Mouse (Mus musculus) CH12.LX (cell line): ENCODE data around the gene Gm498. TPM values are rescaled to one million over a fixed set of nuclear protein-coding genes. Genes with fewer than 3 reads are reported as not detected.
A peak's percentile ranks its signal among the peaks of the same experiment; 100 is the strongest.

Source experiments
- DNase-seq: peaks from one replicate; pipeline ENCODE4 v3.0.0-alpha.2; 2013; ENCODE audit errors: extremely low read depth
- H3K27ac ChIP-seq: 2 replicates; pipeline ENCODE4 v1.5.1; 2012; ENCODE audit warnings: low read depth, mild to moderate bottlenecking, control low read depth, moderate library complexity; ENCODE audit not compliant: insufficient read depth
- H3K27me3 ChIP-seq: replicated peaks from 2 replicates; pipeline ENCODE3; 2012; ENCODE audit warnings: inconsistent platforms
- H3K36me3 ChIP-seq, 2 experiments: replicated peaks in 1 of 2; 2 replicates each; pipeline versions ENCODE3 to v1.6.1; 2012; ENCODE audit warnings: inconsistent platforms in 1 of 2, low read length in 1 of 2, mild to moderate bottlenecking in 1 of 2, mixed read lengths in 1 of 2, moderate library complexity in 1 of 2; ENCODE audit not compliant: control insufficient read depth in 1 of 2, insufficient read depth in 1 of 2
- H3K4me1 ChIP-seq, 2 experiments: 2 replicates each; pipeline ENCODE4 v1.6.1; 2012; ENCODE audit warnings: inconsistent platforms in 1 of 2, moderate library complexity in 1 of 2; ENCODE audit not compliant: insufficient read depth in 2 of 2, control insufficient read depth in 1 of 2
- H3K4me2 ChIP-seq: 2 replicates; pipeline ENCODE4 v1.6.1; 2012; ENCODE audit warnings: low read depth, mild to moderate bottlenecking, control low read depth; ENCODE audit not compliant: poor library complexity, insufficient read depth, severe bottlenecking
- H3K4me3 ChIP-seq, 3 experiments: fragments of 150-350 bp in 1 of 3; sonication (generic) in 1 of 3; replicated peaks in 1 of 3; 2 replicates each; pipeline versions ENCODE3 to v1.5.1; 2011 to 2012; ENCODE audit warnings: low read depth in 2 of 3, low read length in 2 of 3, mild to moderate bottlenecking in 2 of 3, moderate library complexity in 2 of 3, control low read depth in 1 of 3, improper control_type of control experiment in 1 of 3, inconsistent platforms in 1 of 3, mixed read lengths in 1 of 3; ENCODE audit not compliant: poor library complexity in 1 of 3
- H3K79me2 ChIP-seq: replicated peaks from 2 replicates; pipeline ENCODE4 v1.6.1; 2012; ENCODE audit warnings: mild to moderate bottlenecking, moderate library complexity; ENCODE audit not compliant: control insufficient read depth, poor library complexity, insufficient read depth, severe bottlenecking; ENCODE audit errors: extremely low read depth
- H3K9ac ChIP-seq: 2 replicates; pipeline ENCODE4 v1.6.1; 2012; ENCODE audit warnings: low read depth, mild to moderate bottlenecking, control low read depth, moderate library complexity; ENCODE audit not compliant: insufficient read depth
- H3K9me3 ChIP-seq: replicated peaks from 2 replicates; pipeline ENCODE3; 2012; ENCODE audit warnings: low read length, inconsistent platforms, mixed read lengths
- BHLHE40 ChIP-seq: IDR thresholded peaks from 2 replicates; pipeline ENCODE4 v1.6.1; 2011; ENCODE audit warnings: mild to moderate bottlenecking, low read depth, low read length, improper control_type of control experiment
- CHD1 ChIP-seq: IDR thresholded peaks from 2 replicates; pipeline ENCODE4 v1.6.1; 2012; ENCODE audit warnings: low read depth, low read length, improper control_type of control experiment, inconsistent platforms
- CHD2 ChIP-seq: IDR thresholded peaks from 2 replicates; pipeline ENCODE4 v1.6.1; 2011; ENCODE audit warnings: low read length, improper control_type of control experiment
- E2F4 ChIP-seq: IDR thresholded peaks from 2 replicates; pipeline ENCODE4 v1.6.1; 2011; ENCODE audit warnings: low read depth, low read length, improper control_type of control experiment; ENCODE audit not compliant: insufficient replicate concordance
- ELF1 ChIP-seq: IDR thresholded peaks from 2 replicates; pipeline ENCODE4 v1.6.1; 2014; ENCODE audit warnings: low read depth, mild to moderate bottlenecking, inconsistent platforms, low read length, improper control_type of control experiment
- EP300 ChIP-seq: IDR thresholded peaks from 2 replicates; pipeline ENCODE4 v1.6.1; 2011; ENCODE audit warnings: low read length, improper control_type of control experiment
- GABPA ChIP-seq: IDR thresholded peaks from 2 replicates; pipeline ENCODE4 v1.6.1; 2012; ENCODE audit warnings: low read depth, low read length, improper control_type of control experiment, inconsistent platforms; ENCODE audit not compliant: insufficient replicate concordance
- HCFC1 ChIP-seq: IDR thresholded peaks from 2 replicates; pipeline ENCODE4 v1.6.1; 2012; ENCODE audit warnings: low read depth, mild to moderate bottlenecking, inconsistent platforms, low read length, improper control_type of control experiment
- IRF4 ChIP-seq: IDR thresholded peaks from 2 replicates; pipeline ENCODE4 v1.6.1; 2014; ENCODE audit warnings: low read depth, mild to moderate bottlenecking, inconsistent platforms, low read length, improper control_type of control experiment
- JUN ChIP-seq: IDR thresholded peaks from 2 replicates; pipeline ENCODE4 v1.6.1; 2011; ENCODE audit warnings: low read depth, mild to moderate bottlenecking, low read length, improper control_type of control experiment, moderate library complexity; ENCODE audit not compliant: insufficient read depth
- JUND ChIP-seq: conservative IDR thresholded peaks from 2 replicates; pipeline ENCODE4 v1.6.1; 2011; ENCODE audit warnings: low read depth, low read length, improper control_type of control experiment
- MAX ChIP-seq: IDR thresholded peaks from 2 replicates; pipeline ENCODE4 v1.6.1; 2011; ENCODE audit warnings: low read length, improper control_type of control experiment
- MAZ ChIP-seq: IDR thresholded peaks from 2 replicates; pipeline ENCODE4 v1.6.1; 2012; ENCODE audit warnings: low read depth, mild to moderate bottlenecking, inconsistent platforms, low read length, improper control_type of control experiment, moderate library complexity
- MEF2A ChIP-seq: IDR thresholded peaks from 2 replicates; pipeline ENCODE4 v1.6.1; 2014; ENCODE audit warnings: low read depth, mild to moderate bottlenecking, inconsistent platforms, low read length, improper control_type of control experiment, borderline replicate concordance
- MXI1 ChIP-seq: IDR thresholded peaks from 2 replicates; pipeline ENCODE4 v1.6.1; 2011; ENCODE audit warnings: mild to moderate bottlenecking, low read depth, low read length, improper control_type of control experiment
- MYC ChIP-seq: IDR thresholded peaks from 2 replicates; pipeline ENCODE4 v1.6.1; 2011; ENCODE audit warnings: low read depth, mild to moderate bottlenecking, improper control_type of control experiment, low read length
- NELFE ChIP-seq: IDR thresholded peaks from 2 replicates; pipeline ENCODE4 v1.6.1; 2011; ENCODE audit warnings: low read depth, low read length, improper control_type of control experiment
- NRF1 ChIP-seq: IDR thresholded peaks from 2 replicates; pipeline ENCODE4 v1.6.1; 2014; ENCODE audit warnings: low read depth, mild to moderate bottlenecking, inconsistent platforms, low read length, improper control_type of control experiment, moderate library complexity
- POLR2A ChIP-seq: IDR thresholded peaks from 2 replicates; pipeline ENCODE4 v1.6.1; 2011; ENCODE audit warnings: low read depth, mild to moderate bottlenecking, improper control_type of control experiment, low read length
- POLR2AphosphoS2 ChIP-seq: IDR thresholded peaks from 2 replicates; pipeline ENCODE4 v1.6.1; 2011; ENCODE audit warnings: low read depth, low read length, improper control_type of control experiment
- RAD21 ChIP-seq: IDR thresholded peaks from 2 replicates; pipeline ENCODE4 v1.6.1; 2011; ENCODE audit warnings: low read depth, mild to moderate bottlenecking, low read length, improper control_type of control experiment, moderate library complexity
- RCOR1 ChIP-seq: conservative IDR thresholded peaks from 2 replicates; pipeline ENCODE4 v1.6.1; 2012; ENCODE audit warnings: low read depth, mild to moderate bottlenecking, inconsistent platforms, low read length, improper control_type of control experiment
- SIN3A ChIP-seq: IDR thresholded peaks from 2 replicates; pipeline ENCODE4 v1.6.1; 2012; ENCODE audit warnings: low read length, improper control_type of control experiment, inconsistent platforms
- TBP ChIP-seq: conservative IDR thresholded peaks from 2 replicates; pipeline ENCODE4 v1.6.1; 2011; ENCODE audit warnings: low read depth, low read length, improper control_type of control experiment
- TCF12 ChIP-seq: IDR thresholded peaks from 2 replicates; pipeline ENCODE4 v1.6.1; 2014; ENCODE audit warnings: low read depth, mild to moderate bottlenecking, inconsistent platforms, low read length, improper control_type of control experiment
- USF2 ChIP-seq: conservative IDR thresholded peaks from 2 replicates; pipeline ENCODE4 v1.6.1; 2011; ENCODE audit warnings: low read depth, low read length, improper control_type of control experiment
- ZC3H11A ChIP-seq: IDR thresholded peaks from 2 replicates; pipeline ENCODE4 v1.6.1; 2012; ENCODE audit warnings: low read depth, mild to moderate bottlenecking, inconsistent platforms, low read length, improper control_type of control experiment
- ZKSCAN1 ChIP-seq: IDR thresholded peaks from 2 replicates; pipeline ENCODE4 v1.6.1; 2012; ENCODE audit warnings: low read depth, inconsistent platforms, low read length, improper control_type of control experiment, borderline replicate concordance
- ZMIZ1 ChIP-seq: IDR thresholded peaks from 2 replicates; pipeline ENCODE4 v1.6.1; 2012; ENCODE audit warnings: low read depth, mild to moderate bottlenecking, inconsistent platforms, low read length, improper control_type of control experiment
- dilution Hi-C: fragments of 300-500 bp; cut with MboI; formaldehyde crosslinking; loops from 2 replicates; pipeline ENCODE4 v1.14.3; 2020; ENCODE audit warnings: low sequenced_read_pairs; ENCODE audit not compliant: extremely low pct_unique_long_range_greater_than_20kb, extremely low pct_ligation_motif_present
- in situ Hi-C: fragments of 300-500 bp; cut with MboI; formaldehyde crosslinking; loops from 3 replicates; pipeline ENCODE4 v1.14.3; 2019; ENCODE audit warnings: low sequenced_read_pairs, low pct_ligation_motif_present, low pct_unique_long_range_greater_than_20kb, mixed read lengths
- polyA plus RNA-seq: library from polyadenylated mRNA; unstranded; fragments of >175 nt; gene quantifications from 2 replicates; pipeline ENCODE4 v1.2.1, GENCODE M21; 2012; ENCODE audit warnings: low read depth; ENCODE audit not compliant: insufficient read length
- total RNA-seq, 2 experiments: library from RNA; depleted of rRNA; stranded (reverse); fragments of 300-350 nt in 1 of 2; fragments of >200 nt in 1 of 2; gene quantifications; 2 replicates each; pipeline ENCODE4 v1.2.3; 2012 to 2014

The Gm498 gene
- total and polyA plus RNA-seq, 3 experiments: not detected

DNA sequence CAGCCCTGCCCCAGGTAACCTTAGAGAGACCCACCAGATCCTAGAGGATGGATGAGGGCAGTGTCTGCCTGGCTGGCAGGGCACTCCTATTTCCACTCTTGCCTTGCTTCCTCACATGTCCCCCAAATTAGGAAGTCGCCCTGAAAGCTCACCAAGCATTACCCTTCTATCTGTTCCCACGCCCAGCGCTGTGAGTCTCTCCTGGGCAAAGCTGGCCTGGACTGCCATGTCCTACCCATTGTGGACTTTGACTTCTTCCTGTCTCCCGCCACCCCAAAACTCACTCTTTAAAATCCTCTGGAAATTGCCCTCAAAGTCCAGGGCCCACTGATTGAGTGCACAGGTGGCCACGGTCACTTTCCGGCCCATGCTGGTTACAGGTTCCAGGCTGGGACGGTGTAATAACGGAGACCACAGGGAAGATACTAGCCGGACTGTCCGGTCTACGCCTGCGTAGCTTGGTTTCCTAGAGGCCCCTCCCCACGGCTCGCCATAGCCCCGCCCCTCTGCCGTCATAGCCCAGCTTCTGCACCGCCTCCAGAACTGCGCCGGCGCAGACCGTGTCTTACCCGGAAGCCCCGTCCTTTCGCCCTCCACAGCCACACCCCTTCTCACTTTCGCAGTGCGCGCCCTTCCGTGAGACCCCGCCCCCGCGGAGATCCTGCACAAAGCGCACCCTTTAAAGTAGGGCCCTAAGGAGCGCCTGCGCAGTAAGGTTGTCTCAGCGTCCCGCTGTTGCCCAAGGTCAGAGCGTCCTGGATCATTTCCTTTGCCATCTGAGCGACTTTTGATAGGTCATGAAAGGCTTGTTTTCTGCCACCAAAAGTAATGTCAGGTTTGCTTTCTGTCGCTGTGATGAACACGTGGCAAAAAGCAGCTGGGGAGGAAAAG is 44.0 kb upstream of the Gm498 start, which contains the start of the genes Nadsyn1 and Dhcr7:
Gene Nadsyn1, minus strand, starts transcription at position 475 of the 891 bp plus-strand sequence.
Gene Dhcr7, plus strand, starts transcription at position 771 of the 891 bp plus-strand sequence.
- Histone ChIP-seq H3K4me1 (peaks cover 3 to 15% of the 10 kb centered on the region in 2 experiments; a peak in 2 of 4 replicates), H3K27ac (no peak within 1 kb of the TSS), H3K4me2 (peak within 1 kb of the TSS; percentile 89), H3K79me2 (no peaks in the 10 kb centered on the region), H3K27me3 (no peaks in the 10 kb centered on the region), H3K9me3 (no peaks in the 10 kb centered on the region), H3K4me3 (peak within 1 kb of the TSS; percentile 72 to 88 (median 78)), H3K36me3 (peaks cover 6 to 20% of the 10 kb centered on the region in 2 experiments), H3K9ac (peak within 1 kb of the TSS; percentile 73)
- dilution Hi-C loops: no loop called here
- 0 out of 2 replicates have a peak, but pooled peaks have one; percentile 14 for TF ChIP-seq RCOR1
- peak; percentile 82 for TF ChIP-seq NELFE
- peak; percentile 89 for TF ChIP-seq POLR2A
- TF ChIP-seq ZMIZ1: peak; percentile 71
- peak; percentile 47; the same call in 1 of the 2 replicates for TF ChIP-seq TCF12
- TF ChIP-seq CHD1: peak; percentile 63; the same call in 1 of the 2 replicates
- peak; percentile 100 for TF ChIP-seq ELF1
- TF ChIP-seq JUND: no peak
- no peak for TF ChIP-seq JUN
- peak; percentile 56; the same call in 1 of the 2 replicates for TF ChIP-seq HCFC1
- no peak; the same call in 1 of the 2 replicates for TF ChIP-seq MEF2A
- TF ChIP-seq TBP: peak; percentile 53; the same call in 1 of the 2 replicates
- no peak for TF ChIP-seq CHD2
- no peak for TF ChIP-seq BHLHE40
- no peak for TF ChIP-seq RAD21
- TF ChIP-seq MAZ: 0 out of 2 replicates have a peak, but pooled peaks have one; percentile 33
- TF ChIP-seq SIN3A: peak; percentile 75; the same call in 1 of the 2 replicates
- TF ChIP-seq E2F4: 0 out of 2 replicates have a peak, but pooled peaks have one; percentile 67
- peak; percentile 89 for TF ChIP-seq NRF1
- peak; percentile 67; the same call in 1 of the 2 replicates for TF ChIP-seq POLR2AphosphoS2
- no peak for TF ChIP-seq ZC3H11A
- TF ChIP-seq USF2: no peak
- peak; percentile 39; the same call in 1 of the 2 replicates for TF ChIP-seq MYC
- TF ChIP-seq IRF4: 0 out of 2 replicates have a peak, but pooled peaks have one; percentile 2
- peak; percentile 72; the same call in 1 of the 2 replicates for TF ChIP-seq MXI1
- no peak for TF ChIP-seq EP300
- no peak for TF ChIP-seq ZKSCAN1
- peak; percentile 86 for TF ChIP-seq MAX
- no peak for TF ChIP-seq GABPA
- peak; percentile 97 for DNase-seq
- in situ Hi-C loops: no loop called here
